Mouse (Mus musculus) lung, postnatal 36 days (tissue): ENCODE measurements around the gene Filip1l.
A peak's percentile ranks its signal among the peaks of the same experiment; 100 is the strongest.

Experiments
- DNase-seq: peaks from one replicate; pipeline ENCODE4 v3.0.0; 2022; ENCODE audit warnings: mixed read lengths

Filip1l gene

DNA sequence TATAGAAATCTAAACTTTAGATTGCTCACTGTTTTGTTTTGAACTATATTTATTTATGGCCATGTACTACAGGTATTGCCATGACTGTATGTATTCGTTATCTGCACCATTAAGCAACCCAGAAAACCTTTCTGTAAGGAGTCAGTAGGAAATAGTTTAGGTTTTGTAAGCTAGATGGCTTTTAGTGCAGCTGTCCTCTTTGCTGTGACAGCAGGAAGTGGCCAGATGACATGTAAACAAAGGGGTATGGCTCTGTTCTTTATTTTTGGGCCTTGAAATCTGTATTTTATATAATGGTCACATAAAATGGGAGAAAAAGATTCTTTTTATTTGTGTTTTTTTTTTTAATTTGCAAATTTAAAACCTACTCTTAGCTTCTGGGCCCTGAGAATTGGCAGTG is 181.9 kb downstream of the Filip1l start:
- no peak for DNase-seq

DNA sequence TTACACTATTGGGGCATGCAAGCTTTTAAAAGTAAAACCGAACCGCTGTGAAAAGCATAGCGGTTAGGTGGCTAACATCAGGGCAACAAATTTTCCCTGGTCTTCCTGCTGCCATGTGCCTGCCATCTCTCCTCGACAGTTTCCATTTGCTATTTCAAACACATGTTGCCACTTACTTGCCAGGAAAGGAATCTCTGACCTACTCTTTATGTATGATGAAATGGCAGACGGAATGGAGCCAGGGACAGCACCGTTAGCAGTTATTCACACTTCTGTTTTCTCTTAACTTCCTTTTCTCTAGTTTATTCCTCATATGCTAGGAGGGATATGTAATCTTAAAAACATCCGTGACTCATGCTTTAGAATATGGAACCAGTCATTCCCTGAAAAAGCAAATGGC is 183.6 kb downstream of the Filip1l start:
- DNase-seq = peak; percentile 46

DNA sequence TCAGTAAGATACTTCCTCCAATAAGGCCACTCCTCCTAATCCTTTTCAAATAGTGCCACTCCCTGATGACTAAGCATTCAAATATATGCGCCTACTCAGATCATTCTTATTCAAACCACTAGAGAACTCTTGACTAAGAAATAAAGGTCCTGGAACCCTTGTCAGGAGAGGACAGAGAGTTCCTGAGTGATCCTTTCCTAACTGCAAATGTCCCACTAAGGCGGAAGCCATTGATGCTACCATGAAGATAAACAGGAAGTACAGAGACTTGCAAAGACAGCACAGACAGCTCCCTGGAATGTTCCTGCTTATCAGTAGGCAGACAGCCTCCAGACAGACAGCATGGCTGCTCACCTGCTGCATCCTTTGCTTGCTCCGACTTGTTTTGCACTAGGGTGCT is 190.3 kb downstream of the Filip1l start:
- DNase-seq = peak; percentile 55

DNA sequence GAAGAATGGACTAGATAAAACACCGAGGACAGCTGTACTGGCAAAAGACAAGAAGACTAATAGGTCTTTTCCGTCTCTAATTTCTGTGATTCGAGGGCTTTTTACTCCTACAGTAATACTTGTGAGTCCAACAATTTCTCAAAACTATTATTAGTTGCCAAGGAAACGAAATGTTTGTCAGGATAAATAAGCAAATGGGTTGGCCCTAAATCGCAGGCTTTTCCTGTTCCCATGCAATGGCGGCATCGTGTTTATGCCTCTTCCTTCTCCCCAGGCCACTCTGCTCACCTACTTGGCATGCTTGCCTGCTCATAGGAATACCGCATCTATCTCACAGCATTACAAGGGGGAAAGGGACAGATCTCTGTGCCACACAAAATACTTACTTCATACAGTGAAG is 191.5 kb downstream of the Filip1l start:
- DNase-seq = no peak

DNA sequence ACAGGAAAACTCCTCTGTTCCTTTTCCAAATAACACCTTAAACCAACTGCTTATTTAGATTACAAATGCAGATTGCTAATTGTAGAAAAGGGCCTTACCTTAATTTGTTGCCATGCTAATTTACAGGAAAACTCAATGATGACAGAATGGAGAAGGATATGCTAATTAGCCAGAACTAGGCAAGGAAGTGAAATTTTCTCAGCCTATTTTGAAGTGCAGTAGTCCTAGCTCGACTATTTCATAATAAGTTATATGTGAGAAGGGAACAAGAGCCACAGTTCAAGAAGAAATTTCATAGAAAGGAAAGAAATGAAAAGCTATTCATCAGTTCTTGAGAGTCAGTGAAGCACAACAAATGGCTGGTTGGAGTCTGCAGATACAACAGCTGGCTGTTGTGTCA is 193.5 kb downstream of the Filip1l start:
- no peak for DNase-seq

DNA sequence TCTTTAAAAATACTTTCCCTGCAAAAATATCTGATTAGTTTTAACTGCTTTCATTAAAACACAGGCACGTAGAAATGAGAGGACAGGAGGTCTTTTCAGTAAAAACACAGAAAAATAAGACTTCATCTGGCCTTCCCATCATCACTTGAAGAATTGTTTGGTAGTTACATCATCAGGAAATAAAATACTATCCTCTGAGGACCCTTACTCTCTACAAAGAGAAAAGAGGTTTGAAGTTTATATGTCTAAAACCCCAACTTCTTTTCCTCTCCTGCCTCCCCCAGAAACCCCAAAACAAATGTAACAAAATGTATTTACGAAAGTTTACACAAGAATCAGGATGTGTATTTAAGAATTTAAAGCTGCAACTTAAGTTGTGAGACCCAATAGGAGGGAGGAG is 195.7 kb downstream of the Filip1l start:
- no peak for DNase-seq

DNA sequence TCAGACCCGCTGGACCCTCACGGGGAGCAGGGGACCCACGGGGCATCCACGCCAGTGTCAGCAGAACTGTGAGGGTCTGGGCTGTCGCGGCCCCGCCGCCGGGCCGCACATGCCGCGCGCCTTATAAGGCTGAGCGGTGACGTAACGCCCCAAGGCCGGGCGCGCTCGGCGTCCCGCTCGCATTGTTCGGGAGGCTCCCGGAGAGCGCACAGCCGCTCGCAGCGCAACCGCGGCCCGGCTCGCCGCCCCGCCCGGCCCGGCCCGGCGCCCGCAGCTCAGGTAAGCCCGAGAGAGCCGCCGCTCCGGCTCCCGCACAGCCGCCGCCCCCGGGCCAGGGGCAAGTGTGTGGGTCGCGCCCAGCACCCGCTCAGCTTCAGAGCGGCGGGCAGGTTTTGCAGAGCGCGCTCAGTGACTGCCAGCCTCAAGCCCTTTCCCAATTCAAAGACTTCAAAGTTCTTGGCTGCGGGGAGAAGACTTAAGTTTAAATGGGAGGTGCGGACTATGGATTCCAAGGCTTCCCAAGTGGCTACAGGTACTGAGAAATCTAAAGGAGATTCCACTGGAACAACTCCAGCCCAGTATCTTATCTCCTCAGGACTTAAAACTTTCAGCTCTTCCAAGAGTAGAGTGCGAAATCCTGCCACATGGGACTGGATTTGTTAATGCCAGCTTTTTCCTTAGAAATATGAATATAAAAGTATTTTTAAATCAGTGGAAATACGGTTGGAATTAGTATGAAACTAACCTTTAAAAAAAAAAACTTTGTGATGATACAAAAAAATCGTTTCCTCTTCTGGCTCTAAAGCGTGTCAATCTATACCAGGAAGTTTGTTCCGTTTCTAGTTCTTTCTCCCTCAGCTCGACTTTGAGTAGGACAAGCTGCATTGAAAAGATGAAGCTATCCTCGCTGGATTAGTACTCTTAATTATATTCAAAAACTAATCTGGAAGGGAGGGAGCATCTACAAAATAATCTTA is 196.5 kb downstream of the Filip1l start:
- peak; percentile 87 for DNase-seq

DNA sequence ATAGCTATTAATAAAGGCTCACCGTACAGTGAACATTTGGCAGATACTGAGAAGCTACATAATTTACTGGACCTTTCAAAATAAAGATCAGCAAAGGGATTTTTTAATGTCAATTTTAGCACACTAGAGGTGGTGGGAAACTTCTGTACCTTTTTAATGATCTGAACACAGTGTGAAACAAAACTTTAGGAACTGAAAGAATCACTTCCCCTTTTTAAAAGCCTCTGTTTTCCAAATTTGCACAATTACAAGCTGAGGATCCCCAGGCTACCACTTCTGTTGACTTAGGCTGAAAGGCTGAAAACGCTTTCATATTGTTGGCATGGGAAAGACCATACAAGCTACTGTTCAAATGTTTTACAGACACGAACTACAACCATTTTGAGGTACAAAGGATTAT is 197.2 kb downstream of the Filip1l start:
- DNase-seq = peak; percentile 52

DNA sequence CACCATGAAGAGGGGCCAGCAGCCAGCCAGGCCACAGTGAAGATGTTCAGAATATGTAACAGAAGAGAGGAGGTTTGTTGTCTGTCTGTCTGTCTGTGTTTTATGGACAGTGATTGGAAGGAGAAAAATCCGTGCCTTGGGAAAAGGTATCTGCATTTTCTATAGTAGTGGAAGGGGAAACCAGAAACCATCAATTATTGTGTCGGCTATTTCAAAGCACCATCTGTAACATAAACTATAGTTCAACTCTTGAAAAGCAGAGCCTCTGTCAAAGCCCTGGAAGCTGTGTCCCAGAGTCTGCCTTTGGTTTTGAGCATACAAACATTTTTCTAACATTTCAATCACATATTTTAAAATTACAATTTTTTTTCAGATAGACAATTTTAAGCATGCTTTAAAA is 197.9 kb downstream of the Filip1l start:
- DNase-seq = no peak

DNA sequence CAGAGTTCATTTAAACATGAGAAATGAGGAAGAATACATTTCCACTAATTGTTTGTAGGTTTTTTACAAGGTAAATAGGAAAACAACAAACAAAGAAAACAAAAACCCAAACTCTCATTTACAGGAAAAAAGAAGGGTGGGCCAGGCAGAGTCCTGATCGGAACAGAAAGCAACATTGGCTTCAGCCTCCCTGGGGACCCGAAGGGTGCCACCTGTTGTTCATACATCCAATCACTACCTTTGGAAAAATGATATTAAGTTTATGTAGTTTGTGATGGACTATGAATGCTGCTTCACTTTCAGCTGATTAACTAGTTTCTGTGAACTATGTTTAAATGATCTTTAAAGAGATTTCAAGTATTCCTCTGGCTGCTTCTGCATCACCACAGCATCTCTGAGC is 198.7 kb downstream of the Filip1l start:
- no peak for DNase-seq

DNA sequence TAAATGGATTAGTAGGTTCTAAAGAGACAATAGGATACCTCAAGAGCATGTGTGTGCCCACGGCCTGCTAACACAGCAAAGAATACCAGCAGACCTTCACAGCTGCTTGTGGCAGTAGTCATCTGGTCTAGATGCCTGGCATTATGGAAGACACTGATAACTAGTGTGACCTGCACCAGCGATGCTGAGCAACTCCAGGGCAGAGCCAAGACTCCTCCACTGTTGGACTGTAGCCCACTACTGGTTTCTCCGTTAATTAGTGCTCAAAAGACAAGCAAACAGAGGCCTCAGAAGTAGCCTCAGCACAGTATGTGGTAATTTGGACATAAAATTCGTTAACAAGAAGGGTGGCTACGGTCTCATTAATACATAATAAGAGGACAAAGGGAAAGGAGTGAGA is 199.8 kb downstream of the Filip1l start:
- DNase-seq = no peak

DNA sequence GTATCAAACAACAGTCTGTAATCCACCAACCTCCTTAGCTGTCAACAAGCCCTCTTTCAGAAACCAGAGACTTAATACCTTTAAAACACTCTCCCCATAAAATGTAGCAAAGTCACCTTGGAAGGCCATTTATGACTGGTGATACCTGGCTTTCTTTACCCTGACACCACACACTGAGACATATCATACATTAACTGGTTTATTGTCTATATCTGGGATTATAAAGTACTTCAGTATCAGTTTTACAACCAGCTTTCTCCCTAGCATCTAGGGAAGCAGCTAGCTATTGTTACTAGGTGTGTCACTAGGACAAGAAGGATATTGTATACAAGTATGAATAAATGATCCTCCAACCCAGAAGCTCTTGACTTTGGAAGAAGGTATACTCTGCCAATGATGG is 200.3 kb downstream of the Filip1l start:
- no peak for DNase-seq

DNA sequence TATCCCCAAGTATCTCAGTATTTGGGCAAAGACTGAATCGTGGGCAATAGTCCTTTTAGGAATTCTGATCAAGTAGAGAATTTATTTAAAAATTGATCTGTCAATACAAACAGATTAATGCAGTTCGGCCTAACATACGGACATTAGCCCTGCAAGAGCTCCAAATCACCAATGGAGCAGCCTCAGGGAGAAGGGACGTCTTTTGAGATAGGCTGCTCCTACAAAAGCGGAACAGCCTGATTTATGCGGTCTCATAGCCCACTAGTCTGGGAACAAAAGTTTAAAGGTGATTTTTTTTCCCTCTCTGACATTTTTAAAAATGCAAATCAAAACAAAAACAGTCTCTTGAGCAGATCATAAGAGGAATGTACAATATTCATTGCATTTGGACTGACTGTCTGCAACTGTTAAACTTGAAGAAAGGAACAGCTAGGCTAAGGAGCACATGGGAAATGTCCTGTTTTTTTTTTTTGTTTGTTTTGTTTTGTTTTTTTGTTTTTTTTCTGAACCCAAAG is 202.1 kb downstream of the Filip1l start:
- no peak for DNase-seq

DNA sequence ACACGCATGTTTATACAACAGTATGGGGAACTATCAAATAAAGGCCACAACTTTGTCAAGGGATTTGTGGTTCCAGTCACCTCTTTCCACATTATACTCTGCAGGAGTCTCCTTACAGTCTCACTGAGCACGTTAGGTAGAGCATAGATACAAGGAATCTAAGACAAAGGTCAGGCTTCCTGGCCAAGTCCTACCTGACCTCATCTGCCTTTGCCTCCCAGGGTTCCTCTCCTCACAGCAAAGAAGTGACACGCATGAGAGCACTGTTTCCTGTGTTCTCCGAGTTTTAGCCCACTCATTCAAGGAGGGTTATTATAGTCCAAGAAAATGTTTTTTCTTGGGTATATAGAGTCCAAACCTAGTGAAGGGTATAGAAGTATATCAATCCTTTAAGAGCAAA is 202.8 kb downstream of the Filip1l start:
- DNase-seq = no peak

DNA sequence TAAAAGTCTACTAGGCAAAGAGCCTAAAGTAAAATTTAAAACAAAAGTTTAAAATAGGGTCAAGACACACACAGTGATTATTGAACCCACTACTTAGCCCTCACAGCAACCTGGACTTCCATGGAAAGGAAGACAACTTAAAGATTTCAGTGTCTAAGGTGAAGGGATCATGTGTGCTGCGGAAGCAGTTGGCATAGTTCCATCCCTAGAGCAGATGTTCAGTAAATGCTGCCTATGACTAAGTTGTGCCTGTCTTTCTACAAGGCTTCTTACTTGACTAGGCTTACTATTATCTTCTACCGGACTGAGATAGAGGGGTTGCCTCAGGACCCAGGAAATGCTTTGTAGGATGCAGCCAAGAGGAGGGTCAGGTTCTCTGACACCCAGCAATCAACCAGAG is 203.4 kb downstream of the Filip1l start:
- no peak for DNase-seq

DNA sequence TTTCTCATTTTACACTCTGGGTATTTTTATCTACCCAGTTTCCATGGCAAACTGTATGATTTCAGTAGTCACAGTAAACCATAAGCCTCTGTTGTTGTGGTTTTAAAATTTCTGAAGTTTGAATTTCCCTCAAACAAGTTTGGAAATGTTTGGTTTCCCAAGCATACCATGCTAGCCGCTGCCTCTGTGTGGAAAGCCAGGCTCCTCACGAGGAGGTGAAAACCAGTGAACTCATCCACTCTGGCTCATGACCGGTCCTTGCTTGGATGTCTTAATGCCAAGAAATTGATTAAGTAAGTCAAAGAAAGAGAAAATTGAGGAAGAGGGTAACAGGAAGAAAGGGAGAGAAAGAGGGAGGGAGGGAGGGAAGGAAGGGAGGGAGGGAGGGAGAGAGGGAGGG is 205.4 kb downstream of the Filip1l start:
- no peak for DNase-seq

DNA sequence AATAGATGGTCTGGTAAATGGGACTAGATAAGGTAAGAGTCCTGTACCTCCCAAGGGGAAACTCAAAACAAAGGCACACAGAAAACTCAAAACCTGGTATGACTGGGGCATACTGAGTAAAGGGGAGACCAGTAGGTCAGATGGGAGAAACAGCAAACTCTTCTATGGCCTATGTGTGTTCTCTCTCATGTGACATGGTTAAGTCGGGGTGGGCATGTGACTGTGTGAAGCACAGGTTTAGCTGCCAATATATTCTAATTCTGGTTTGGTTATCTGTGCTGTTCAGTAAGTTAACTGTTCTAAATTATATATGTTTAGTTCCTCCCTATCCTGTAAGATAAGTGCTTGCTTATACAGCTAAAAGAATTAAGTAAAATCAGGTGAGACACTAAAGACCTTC is 207.3 kb downstream of the Filip1l start:
- DNase-seq = no peak

DNA sequence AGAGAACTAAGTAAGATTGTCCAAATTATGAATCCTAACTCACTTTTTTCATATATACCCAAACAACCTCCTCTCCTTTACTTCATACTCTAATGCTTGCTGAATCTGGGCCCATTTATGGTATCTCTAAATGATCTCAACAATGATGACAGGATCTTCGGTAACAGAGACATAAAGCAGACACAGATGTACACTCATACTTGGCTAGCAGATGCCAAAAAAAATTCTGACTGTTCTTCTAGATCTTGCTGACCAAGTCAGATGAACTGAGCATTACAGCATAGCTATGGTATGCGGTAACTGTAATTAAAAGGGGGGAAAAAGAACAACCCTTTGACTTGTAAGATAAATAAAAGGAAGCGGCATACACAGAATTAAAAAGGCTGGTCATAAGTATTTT is 210.6 kb downstream of the Filip1l start:
- DNase-seq = no peak

DNA sequence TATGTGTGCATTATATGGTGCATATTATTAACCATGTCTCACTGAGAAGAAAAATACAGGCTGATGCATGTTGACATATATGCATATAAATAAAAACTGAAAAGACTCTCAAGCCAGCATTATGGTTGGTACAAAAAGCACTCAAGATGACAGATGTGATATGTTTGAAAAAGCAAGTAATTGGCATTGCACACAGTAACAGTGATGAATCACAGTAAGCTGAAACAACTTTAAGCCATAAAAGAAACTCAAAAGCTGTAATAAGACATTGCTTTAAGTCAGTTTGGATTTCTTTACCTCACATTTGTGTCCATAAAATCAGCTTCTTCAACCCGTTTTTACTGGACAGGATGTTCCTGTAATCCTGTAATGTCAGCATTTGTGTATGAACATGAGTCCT is 211.9 kb downstream of the Filip1l start:
- DNase-seq = no peak

DNA sequence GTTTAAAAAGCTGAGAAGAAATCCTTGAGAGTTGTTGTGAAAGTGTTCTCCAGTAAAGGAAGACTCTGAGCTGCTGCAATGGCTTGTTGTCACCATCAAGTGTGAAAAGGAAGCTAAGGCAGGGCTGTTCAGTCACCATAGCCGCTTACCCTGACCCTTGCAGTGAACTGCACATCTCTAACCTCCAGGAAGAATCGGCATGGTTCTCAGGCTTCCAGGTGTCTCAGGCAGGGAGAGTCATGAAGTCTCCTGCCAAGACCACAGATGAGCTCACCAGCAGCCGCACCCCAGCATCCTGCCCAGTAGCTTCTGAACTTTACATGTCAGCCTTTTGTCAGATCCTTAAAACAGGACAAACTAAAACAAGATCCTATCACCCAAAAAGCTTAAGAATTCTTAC is 213.3 kb downstream of the Filip1l start:
- DNase-seq = no peak

DNA sequence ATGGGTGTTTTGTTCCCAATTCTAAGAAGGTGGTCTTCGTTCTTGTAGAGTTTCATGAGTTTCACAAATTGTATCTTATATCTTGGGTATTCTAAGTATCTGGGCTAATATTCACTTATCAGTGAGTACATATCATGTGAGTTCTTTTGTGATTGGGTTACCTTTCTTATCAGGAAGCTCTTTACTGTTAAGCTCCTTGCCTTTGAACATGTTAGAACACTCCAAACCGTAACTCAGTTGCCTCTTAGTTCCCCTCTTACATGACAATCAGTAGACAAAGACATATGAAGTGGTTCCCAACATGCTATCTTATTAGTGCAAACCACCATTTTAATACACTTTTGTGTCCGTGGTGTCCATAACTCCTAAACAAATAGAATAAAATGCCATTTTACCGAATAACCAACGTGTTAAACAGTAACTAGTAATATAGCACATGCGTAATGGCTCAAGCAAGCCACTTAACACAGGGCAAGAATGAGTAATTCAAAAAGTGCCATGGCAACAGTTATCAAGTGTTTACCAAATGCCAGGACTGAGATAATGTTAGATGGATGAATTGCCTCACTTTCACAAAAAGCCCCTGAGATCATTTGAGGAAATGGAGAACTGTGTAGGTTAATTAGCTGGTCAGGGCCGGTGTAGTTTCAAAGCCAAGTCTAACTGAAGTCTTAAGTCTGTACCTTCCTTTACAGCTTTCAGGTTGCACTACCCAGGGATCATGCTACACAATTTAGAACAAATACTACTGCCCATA is 215.9 kb downstream of the Filip1l start:
- peak; percentile 73 for DNase-seq

DNA sequence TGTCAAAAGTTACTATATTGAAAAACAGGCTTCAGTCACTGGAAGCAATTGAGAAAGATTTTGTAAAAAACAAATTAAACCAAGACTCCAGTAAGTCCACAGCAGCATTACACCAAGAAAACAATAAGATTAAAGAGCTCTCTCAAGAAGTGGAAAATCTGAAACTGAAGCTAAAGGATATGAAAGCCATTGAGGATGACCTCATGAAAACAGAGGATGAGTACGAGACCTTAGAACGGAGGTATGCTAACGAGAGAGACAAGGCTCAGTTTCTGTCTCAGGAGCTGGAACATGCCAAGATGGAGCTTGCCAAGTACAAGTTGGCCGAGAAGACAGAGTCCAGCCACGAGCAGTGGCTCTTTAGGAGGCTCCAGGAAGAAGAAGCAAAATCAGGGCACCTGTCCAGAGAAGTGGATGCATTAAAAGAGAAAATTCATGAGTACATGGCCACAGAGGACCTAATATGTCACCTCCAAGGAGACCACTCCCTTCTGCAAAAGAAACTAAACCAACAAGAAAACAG is 218.0 kb downstream of the Filip1l start:
- DNase-seq = no peak

DNA sequence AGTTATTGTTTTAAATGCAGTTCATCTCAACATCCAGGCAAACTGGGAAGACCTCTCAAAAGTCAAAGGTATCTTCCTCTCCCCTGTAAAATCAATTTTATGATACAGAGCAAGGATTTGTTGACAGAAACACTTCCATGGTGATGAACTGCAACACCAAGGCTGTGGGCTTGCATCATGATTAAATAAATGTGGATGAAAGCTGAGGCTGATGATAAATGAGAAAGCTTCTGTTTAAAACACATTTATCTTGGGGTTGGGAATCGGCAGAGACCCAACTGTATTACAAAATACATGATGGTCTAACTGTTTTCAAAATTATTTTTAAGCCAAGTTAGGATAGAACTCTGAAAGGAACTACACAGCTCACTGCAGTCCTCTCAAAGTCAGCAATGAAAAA is 220.9 kb downstream of the Filip1l start:
- peak; percentile 40 for DNase-seq
